Mouse (Mus musculus): ENCODE data around the gene Tmco1. TPM values are rescaled to one million over a fixed set of nuclear protein-coding genes. Genes with fewer than 3 reads are reported as not detected.
A peak's percentile ranks its signal among the peaks of the same experiment; 100 is the strongest.

Gene Tmco1
- total and polyA plus RNA-seq, 3 experiments, result 110 to 128 TPM; not detected in 1

GRCm38 (mm10) chr1:167289567-167290262 lies 18.5 kb upstream of the Tmco1 start:
- no peaks in the 10 kb centered on the region for H3K27me3 ChIP-seq (ENCODE audit: control insufficient read depth in 1 of 2, insufficient read depth in 2 of 2, low read length in 2 of 2)
- peaks cover 0 to 15% of the 10 kb centered on the region in 2 experiments; a peak in 2 of 4 replicates for H3K36me3 ChIP-seq (ENCODE audit: control insufficient read depth in 1 of 2, insufficient read depth in 2 of 2, low read length in 2 of 2)
- DNase-seq (ENCODE audit: low read depth, low spot score), result no peak
- H3K27ac ChIP-seq (ENCODE audit: control insufficient read depth, low read depth, low read length), result no peak overlapping the region
- peaks cover 4% of the 10 kb centered on the region for H3K79me2 ChIP-seq (ENCODE audit: control insufficient read depth, insufficient read depth, low read length, poor library complexity)
- H3K9ac ChIP-seq (ENCODE audit: control insufficient read depth, low read depth, low read length, poor library complexity, severe bottlenecking), result 0 out of 2 replicates have a peak overlapping the region, but pooled peaks have one; percentile 9
- H3K4me1 ChIP-seq (ENCODE audit: control insufficient read depth in 1 of 2, insufficient read depth in 2 of 2, low read length in 2 of 2), result peaks cover 8 to 22% of the 10 kb centered on the region in 2 experiments
- no peaks in the 10 kb centered on the region for H3K9me3 ChIP-seq (replicated peaks; ENCODE audit: insufficient read depth, low read length)
- no peak overlapping the region; a peak in 1 of 4 replicates for H3K4me3 ChIP-seq (ENCODE audit: control insufficient read depth in 1 of 2, insufficient read depth in 1 of 2, low read depth in 2 of 2, low read length in 2 of 2)
- TF ChIP-seq MXI1 (IDR thresholded peaks at IDR 0.05; ENCODE audit: low read depth, low read length) (no peak), ZNF384 (IDR thresholded peaks at IDR 0.05; ENCODE audit: low read depth, low read length) (no peak), TCF12 (IDR thresholded peaks at IDR 0.05; ENCODE audit: low read depth, low read length) (no peak), RAD21 (IDR thresholded peaks at IDR 0.05; ENCODE audit: low read depth, low read length) (no peak), ZMIZ1 (IDR thresholded peaks at IDR 0.05; ENCODE audit: low read depth, low read length) (no peak), NRF1 (IDR thresholded peaks at IDR 0.05; ENCODE audit: insufficient read depth, low read depth, low read length, poor library complexity, severe bottlenecking) (no peak)

DNA sequence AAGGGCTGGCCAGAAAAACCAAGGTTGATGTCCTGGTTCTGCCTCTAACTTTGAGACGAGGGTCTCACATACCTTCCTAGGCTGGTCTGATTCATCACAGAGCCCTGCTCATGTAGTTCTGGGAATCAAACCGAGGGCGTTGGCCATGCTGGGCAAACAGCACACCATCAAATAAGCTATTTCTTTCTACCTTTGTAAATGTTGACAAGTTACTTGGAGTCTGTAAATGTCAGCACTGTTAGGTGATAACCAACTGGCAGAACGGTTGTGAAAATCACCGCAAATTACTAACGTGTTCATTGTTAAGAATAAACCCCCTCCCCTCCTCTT lies 17.9 kb upstream of the Tmco1 start:
- Histone ChIP-seq H3K27me3 (ENCODE audit: control insufficient read depth in 1 of 2, insufficient read depth in 2 of 2, low read length in 2 of 2) (no peaks in the 10 kb centered on the region), H3K4me1 (ENCODE audit: control insufficient read depth in 1 of 2, insufficient read depth in 2 of 2, low read length in 2 of 2) (peaks cover 8 to 21% of the 10 kb centered on the region in 2 experiments), H3K9ac (ENCODE audit: control insufficient read depth, low read depth, low read length, poor library complexity, severe bottlenecking) (no peak overlapping the region), H3K9me3 (replicated peaks; ENCODE audit: insufficient read depth, low read length) (no peaks in the 10 kb centered on the region), H3K27ac (ENCODE audit: control insufficient read depth, low read depth, low read length) (no peak overlapping the region), H3K4me3 (ENCODE audit: control insufficient read depth in 1 of 2, insufficient read depth in 1 of 2, low read depth in 2 of 2, low read length in 2 of 2) (no peak overlapping the region), H3K36me3 (ENCODE audit: control insufficient read depth in 1 of 2, insufficient read depth in 2 of 2, low read length in 2 of 2) (peaks cover 0 to 14% of the 10 kb centered on the region in 2 experiments; a peak in 2 of 4 replicates), H3K79me2 (ENCODE audit: control insufficient read depth, insufficient read depth, low read length, poor library complexity) (peaks cover under 1% of the 10 kb centered on the region)
- TF ChIP-seq ZNF384 (IDR thresholded peaks at IDR 0.05; ENCODE audit: low read depth, low read length) (no peak), ZKSCAN1 (IDR thresholded peaks at IDR 0.05; ENCODE audit: low read depth, low read length) (no peak), ELF1 (IDR thresholded peaks at IDR 0.05; ENCODE audit: low read depth, low read length) (no peak), CHD2 (IDR thresholded peaks at IDR 0.05; ENCODE audit: low read length) (no peak)
- DNase-seq (ENCODE audit: low read depth, low spot score), result no peak

GRCm38 (mm10) chr1:167291610-167292009 lies 16.6 kb upstream of the Tmco1 start:
- no peak overlapping the region for H3K27ac ChIP-seq (ENCODE audit: control insufficient read depth, low read depth, low read length)
- H3K79me2 ChIP-seq (ENCODE audit: control insufficient read depth, insufficient read depth, low read length, poor library complexity), result no peaks in the 10 kb centered on the region
- peaks cover 6 to 16% of the 10 kb centered on the region in 2 experiments; a peak in 3 of 4 replicates for H3K4me1 ChIP-seq (ENCODE audit: control insufficient read depth in 1 of 2, insufficient read depth in 2 of 2, low read length in 2 of 2)
- no peak for DNase-seq (ENCODE audit: low read depth, low spot score)
- H3K9me3 ChIP-seq (replicated peaks; ENCODE audit: insufficient read depth, low read length), result no peaks in the 10 kb centered on the region
- TF ChIP-seq ELF1 (IDR thresholded peaks at IDR 0.05; ENCODE audit: low read depth, low read length) (no peak), ZKSCAN1 (IDR thresholded peaks at IDR 0.05; ENCODE audit: low read depth, low read length) (no peak), KAT2A (conservative IDR thresholded peaks at IDR 0.05; ENCODE audit: low read depth, low read length) (no peak), MAFK (IDR thresholded peaks at IDR 0.05; ENCODE audit: borderline replicate concordance, low read depth, low read length) (peak; percentile 75), RCOR1 (IDR thresholded peaks at IDR 0.05; ENCODE audit: low read depth, low read length) (no peak), ZMIZ1 (IDR thresholded peaks at IDR 0.05; ENCODE audit: low read depth, low read length) (no peak)
- peaks cover 0 to 9% of the 10 kb centered on the region in 2 experiments; a peak in 2 of 4 replicates for H3K36me3 ChIP-seq (ENCODE audit: control insufficient read depth in 1 of 2, insufficient read depth in 2 of 2, low read length in 2 of 2)
- no peak overlapping the region for H3K9ac ChIP-seq (ENCODE audit: control insufficient read depth, low read depth, low read length, poor library complexity, severe bottlenecking)
- H3K4me3 ChIP-seq (ENCODE audit: control insufficient read depth in 1 of 2, insufficient read depth in 1 of 2, low read depth in 2 of 2, low read length in 2 of 2), result no peak overlapping the region
- no peaks in the 10 kb centered on the region for H3K27me3 ChIP-seq (ENCODE audit: control insufficient read depth in 1 of 2, insufficient read depth in 2 of 2, low read length in 2 of 2)
